Mouse (Mus musculus): ENCODE data around the gene Lmod3. TPM values are rescaled to one million over a fixed set of nuclear protein-coding genes. Genes with fewer than 3 reads are reported as not detected.
A peak's percentile ranks its signal among the peaks of the same experiment; 100 is the strongest.
"Not testable (repeated sequence)": the region's sequence is repeated elsewhere in the genome, so short reads cannot be mapped to it uniquely, and the experiment has no call there.

Lmod3 gene
- total and polyA plus RNA-seq, 2 experiments = 0.07 to 0.28 TPM

DNA sequence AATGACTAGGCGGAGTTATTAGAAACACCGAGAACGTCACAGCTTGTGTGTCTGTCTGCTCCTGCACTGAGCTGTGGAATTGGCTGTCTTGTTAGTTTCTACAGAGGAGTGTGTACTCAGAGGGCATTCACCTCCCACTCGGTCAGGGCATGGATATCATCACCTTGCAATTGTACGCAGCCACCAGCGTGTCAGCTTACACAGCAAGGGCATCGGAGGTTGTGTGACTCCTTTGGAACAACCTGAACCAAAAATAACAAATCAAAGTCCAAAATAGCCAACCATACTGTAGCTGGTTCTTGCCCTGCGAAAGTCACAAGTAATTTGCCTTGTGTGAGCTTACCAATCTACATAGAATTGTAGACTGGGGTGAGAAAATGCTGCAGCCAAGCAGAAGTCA lies 12.7 kb upstream of the Lmod3 start:
- 21% methylated on average over 8 of the region's 8 CpGs for WGBS

GRCm38 (mm10) chr6:97263750-97264149 lies 11.2 kb upstream of the Lmod3 start:
- H3K27ac ChIP-seq (replicated peaks; ENCODE audit: insufficient read depth, low read depth, low read length) = peak overlapping the region; percentile 88
- H3K36me3 ChIP-seq (ENCODE audit: control insufficient read depth, insufficient read depth, low read length); H3K79me2 ChIP-seq (ENCODE audit: control insufficient read depth, insufficient read depth, low read length); H3K9ac ChIP-seq (ENCODE audit: low read depth, low read length); H3K4me3 ChIP-seq (ENCODE audit: insufficient read depth, low read depth, low read length); H3K27me3 ChIP-seq (ENCODE audit: control insufficient read depth, insufficient read depth, low read length): not testable (repeated sequence)
- H3K4me1 ChIP-seq (ENCODE audit: control insufficient read depth, insufficient read depth, low read length) = peaks cover 24% of the 10 kb centered on the region
- peak; percentile 56 for DNase-seq (ENCODE audit: extremely low read depth, low read depth, low spot score)

More for the DNA sequence above, 12.7 kb upstream of the Lmod3 start:
- Histone ChIP-seq H3K36me3 (ENCODE audit: control insufficient read depth, insufficient read depth, low read length) (no peaks in the 10 kb centered on the region), H3K27ac (replicated peaks; ENCODE audit: insufficient read depth, low read depth, low read length) (peak overlapping the region; percentile 64), H3K27me3 (ENCODE audit: control insufficient read depth, insufficient read depth, low read length) (no peaks in the 10 kb centered on the region), H3K4me3 (ENCODE audit: insufficient read depth, low read depth, low read length) (no peak overlapping the region), H3K79me2 (ENCODE audit: control insufficient read depth, insufficient read depth, low read length) (no peaks in the 10 kb centered on the region), H3K4me1 (ENCODE audit: control insufficient read depth, insufficient read depth, low read length) (peaks cover 28% of the 10 kb centered on the region), H3K9ac (ENCODE audit: low read depth, low read length) (no peak overlapping the region)
- no peak for TF ChIP-seq POLR2A (IDR thresholded peaks at IDR 0.05; ENCODE audit: extremely low read depth, insufficient read depth, low read length)
- no peak for TF ChIP-seq CTCF (IDR thresholded peaks at IDR 0.05; ENCODE audit: low read depth, low read length)
- DNase-seq (ENCODE audit: extremely low read depth, low read depth, low spot score) = peak; percentile 100

GRCm38 (mm10) chr6:97262229-97262628 lies 9.7 kb upstream of the Lmod3 start:
- no peak overlapping the region for H3K4me3 ChIP-seq (ENCODE audit: insufficient read depth, low read depth, low read length)
- H3K4me1 ChIP-seq (ENCODE audit: control insufficient read depth, insufficient read depth, low read length) = peaks cover 20% of the 10 kb centered on the region; the same call in 1 of the 2 replicates
- no peaks in the 10 kb centered on the region for H3K36me3 ChIP-seq (ENCODE audit: control insufficient read depth, insufficient read depth, low read length)
- DNase-seq (ENCODE audit: extremely low read depth, low read depth, low spot score) = peak; percentile 98
- 28% methylated on average over 4 of the region's 4 CpGs for WGBS
- no peak for TF ChIP-seq CTCF (IDR thresholded peaks at IDR 0.05; ENCODE audit: low read depth, low read length)
- TF ChIP-seq POLR2A (IDR thresholded peaks at IDR 0.05; ENCODE audit: extremely low read depth, insufficient read depth, low read length) = no peak
- H3K9ac ChIP-seq (ENCODE audit: low read depth, low read length) = peak overlapping the region; percentile 55
- H3K27ac ChIP-seq (replicated peaks; ENCODE audit: insufficient read depth, low read depth, low read length) = peak overlapping the region; percentile 98
- H3K27me3 ChIP-seq (ENCODE audit: control insufficient read depth, insufficient read depth, low read length) = no peaks in the 10 kb centered on the region
- no peaks in the 10 kb centered on the region for H3K79me2 ChIP-seq (ENCODE audit: control insufficient read depth, insufficient read depth, low read length)

- H3K27ac ChIP-seq (replicated peaks; ENCODE audit: insufficient read depth, low read depth, low read length); H3K27me3 ChIP-seq (ENCODE audit: control insufficient read depth, insufficient read depth, low read length); H3K9ac ChIP-seq (ENCODE audit: low read depth, low read length); DNase-seq (ENCODE audit: extremely low read depth, low read depth, low spot score); H3K36me3 ChIP-seq (ENCODE audit: control insufficient read depth, insufficient read depth, low read length); H3K79me2 ChIP-seq (ENCODE audit: control insufficient read depth, insufficient read depth, low read length); H3K4me3 ChIP-seq (ENCODE audit: insufficient read depth, low read depth, low read length): not testable (repeated sequence)
- H3K4me1 ChIP-seq (ENCODE audit: control insufficient read depth, insufficient read depth, low read length) = peaks cover 14% of the 10 kb centered on the region; the same call in 1 of the 2 replicates
- WGBS = 95% methylated on average over 2 of the region's 2 CpGs
Observed at GRCm38 (mm10) chr6:97259926-97260325, 7.4 kb upstream of the Lmod3 start.

DNA sequence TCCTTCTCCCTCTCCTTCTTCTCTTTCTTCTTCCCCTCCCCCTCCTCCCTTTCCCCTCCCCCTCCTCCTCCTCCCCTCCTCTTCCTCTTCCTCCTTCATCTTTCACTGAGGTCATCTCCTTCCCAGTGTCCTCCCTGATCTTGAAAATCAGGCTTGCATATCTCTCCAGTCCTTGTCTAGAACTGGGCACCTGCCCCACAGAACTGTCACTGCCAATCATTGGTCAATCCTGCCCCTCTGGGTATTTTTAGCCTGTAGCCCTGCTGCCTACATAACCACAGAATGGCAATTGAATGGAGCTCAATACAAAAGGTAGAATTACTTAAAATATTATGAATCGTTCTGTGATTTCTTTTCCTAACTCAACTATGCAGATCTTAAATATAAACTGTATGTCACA lies 5.9 kb upstream of the Lmod3 start:
- no peak overlapping the region for H3K27ac ChIP-seq (replicated peaks; ENCODE audit: insufficient read depth, low read depth, low read length)
- H3K27me3 ChIP-seq (ENCODE audit: control insufficient read depth, insufficient read depth, low read length) = no peaks in the 10 kb centered on the region
- TF ChIP-seq POLR2A (IDR thresholded peaks at IDR 0.05; ENCODE audit: extremely low read depth, insufficient read depth, low read length) (no peak), CTCF (IDR thresholded peaks at IDR 0.05; ENCODE audit: low read depth, low read length) (no peak)
- DNase-seq (ENCODE audit: extremely low read depth, low read depth, low spot score) = no peak
- 95% methylated on average over 1 of the region's 1 CpGs for WGBS
- H3K4me3 ChIP-seq (ENCODE audit: insufficient read depth, low read depth, low read length) = no peak overlapping the region
- H3K9ac ChIP-seq (ENCODE audit: low read depth, low read length) = no peak overlapping the region
- H3K36me3 ChIP-seq (ENCODE audit: control insufficient read depth, insufficient read depth, low read length) = no peaks in the 10 kb centered on the region
- peaks cover 14% of the 10 kb centered on the region; the same call in 1 of the 2 replicates for H3K4me1 ChIP-seq (ENCODE audit: control insufficient read depth, insufficient read depth, low read length)
- H3K79me2 ChIP-seq (ENCODE audit: control insufficient read depth, insufficient read depth, low read length) = no peaks in the 10 kb centered on the region

DNA sequence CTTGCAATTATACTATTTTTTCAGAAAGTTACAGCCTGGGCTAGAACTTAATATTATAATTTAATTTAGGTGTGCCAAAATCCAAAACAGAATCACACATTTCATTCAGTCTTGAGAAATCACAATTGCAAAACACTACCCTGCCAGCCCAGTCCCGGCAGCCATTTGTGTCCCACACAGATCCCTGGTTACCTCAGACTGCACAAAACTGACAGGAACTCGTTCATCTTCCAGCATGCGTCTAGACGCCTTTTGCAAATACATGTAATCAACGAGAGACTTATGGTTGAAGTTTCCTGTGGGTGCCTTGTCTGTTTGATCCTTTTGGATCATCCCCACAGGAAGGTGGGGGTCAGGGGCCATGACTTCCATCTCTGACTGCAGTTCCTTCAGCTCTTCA lies 473 bp downstream of the Lmod3 start:
- H3K27me3 ChIP-seq (ENCODE audit: control insufficient read depth, insufficient read depth, low read length) = no peaks in the 10 kb centered on the region
- peaks cover 3% of the 10 kb centered on the region; the same call in 1 of the 2 replicates for H3K4me1 ChIP-seq (ENCODE audit: control insufficient read depth, insufficient read depth, low read length)
- no peak overlapping the region for H3K9ac ChIP-seq (ENCODE audit: low read depth, low read length)
- H3K79me2 ChIP-seq (ENCODE audit: control insufficient read depth, insufficient read depth, low read length) = no peaks in the 10 kb centered on the region
- peak; percentile 28 for DNase-seq (ENCODE audit: extremely low read depth, low read depth, low spot score)
- 33% methylated on average over 5 of the region's 5 CpGs for WGBS
- no peak overlapping the region for H3K4me3 ChIP-seq (ENCODE audit: insufficient read depth, low read depth, low read length)
- no peak overlapping the region for H3K27ac ChIP-seq (replicated peaks; ENCODE audit: insufficient read depth, low read depth, low read length)
- no peak for TF ChIP-seq POLR2A (IDR thresholded peaks at IDR 0.05; ENCODE audit: extremely low read depth, insufficient read depth, low read length)
- no peaks in the 10 kb centered on the region for H3K36me3 ChIP-seq (ENCODE audit: control insufficient read depth, insufficient read depth, low read length)

Data from liver, adult 2 months (tissue).